Mouse (Mus musculus): ENCODE measurements at regions not wholly inside any gene's neighbourhood (a gene's known extent, or its start where the extent isn't known, plus 50 kb on each side); places are given as distances from the start of the nearest gene placed in this dataset.

- Histone ChIP-seq H3K4me3 (replicated peaks) (no peak overlapping the region), H3K4me2 (replicated peaks) (no peak overlapping the region), H3K4me1 (replicated peaks) (no peaks in the 10 kb centered on the region), H3K36me3 (no peaks in the 10 kb centered on the region), H3K9me3 (no peaks in the 10 kb centered on the region), H3K9ac (no peak overlapping the region), H3K27ac (peak overlapping the region; percentile 63; the same call in 1 of the 2 replicates), H3K27me3 (replicated peaks) (no peaks in the 10 kb centered on the region)
- WGBS, result 26% methylated on average over 4 of the region's 4 CpGs
- peak; percentile 87 for ATAC-seq
These were observed 95.6 kb upstream of the Ccng1 start for GRCm38 (mm10) chr11:40850652-40851092.

GRCm38 (mm10) chr11:40846586-40846985, 91.5 kb upstream of the Ccng1 start:
- WGBS, result 78% methylated on average over 1 of the region's 1 CpGs
- Histone ChIP-seq H3K4me3 (replicated peaks) (no peak overlapping the region), H3K4me2 (replicated peaks) (no peak overlapping the region), H3K4me1 (replicated peaks) (no peaks in the 10 kb centered on the region), H3K9me3 (no peaks in the 10 kb centered on the region), H3K27me3 (replicated peaks) (no peaks in the 10 kb centered on the region), H3K36me3 (no peaks in the 10 kb centered on the region), H3K9ac (no peak overlapping the region), H3K27ac (no peak overlapping the region)
- no peak for ATAC-seq

- no peak for ATAC-seq
- WGBS, result 59% methylated on average over 4 of the region's 4 CpGs
These were observed 80.3 kb upstream of the Ccng1 start for GRCm38 (mm10) chr11:40835393-40835792.

More at GRCm38 (mm10) chr11:40835393-40835792, 80.3 kb upstream of the Ccng1 start:
- Histone ChIP-seq H3K9ac (no peak overlapping the region), H3K27ac (no peak overlapping the region), H3K4me2 (replicated peaks) (no peak overlapping the region), H3K27me3 (replicated peaks) (no peaks in the 10 kb centered on the region), H3K36me3 (no peaks in the 10 kb centered on the region), H3K4me1 (replicated peaks) (no peaks in the 10 kb centered on the region), H3K4me3 (replicated peaks) (no peak overlapping the region), H3K9me3 (no peaks in the 10 kb centered on the region)

Measured in intestine, embryonic 15.5 days (tissue).